Mouse (Mus musculus): ENCODE results near the gene Zfc3h1.

Gene Zfc3h1

DNA sequence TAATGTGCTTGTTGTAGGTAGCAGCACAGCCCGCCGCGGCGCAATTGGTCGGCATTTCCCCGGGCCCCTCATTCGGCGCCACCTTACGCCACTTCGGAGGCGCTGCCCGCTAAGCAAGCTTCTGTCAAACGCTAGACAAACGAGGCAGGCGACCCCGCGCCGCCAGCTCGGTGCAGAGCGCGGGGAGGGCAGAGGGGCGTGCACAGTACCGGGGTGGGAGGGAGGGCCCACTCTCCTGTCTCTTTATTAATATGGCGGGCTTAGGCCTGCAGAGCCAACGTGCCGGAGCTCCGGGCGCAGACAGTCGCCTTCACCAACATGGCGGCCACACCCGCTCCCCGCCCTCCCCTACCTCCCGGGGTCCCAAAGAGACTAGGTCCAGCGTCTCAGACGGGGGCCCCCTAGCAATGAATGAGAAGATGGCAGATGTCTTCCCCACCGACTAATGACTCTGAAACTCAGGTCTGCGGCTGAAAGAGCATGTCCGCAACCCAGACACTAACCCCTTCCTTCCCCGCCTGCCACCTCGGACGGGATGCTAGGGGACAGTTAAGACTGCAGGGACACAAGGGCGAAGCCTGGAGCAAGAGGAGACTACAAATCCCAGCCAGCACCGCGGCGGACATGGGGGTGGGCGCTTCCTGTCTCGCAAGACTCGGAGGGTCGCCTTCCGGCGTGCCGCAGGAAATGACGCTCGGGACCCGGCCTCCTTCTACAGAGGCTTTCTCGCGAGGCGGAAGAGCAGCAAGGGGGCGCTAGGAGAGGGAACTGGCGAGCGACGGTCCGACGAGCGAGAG is at the start of gene Zfc3h1, which contains the start of gene Thap2:
TSS of gene Zfc3h1 (plus strand) at position 739 of the 797 bp plus-strand sequence.
TSS of gene Thap2 (minus strand) at position 223 of the 797 bp plus-strand sequence.
- DNase-seq (ENCODE audit: low spot score), result peak; percentile 97

DNA sequence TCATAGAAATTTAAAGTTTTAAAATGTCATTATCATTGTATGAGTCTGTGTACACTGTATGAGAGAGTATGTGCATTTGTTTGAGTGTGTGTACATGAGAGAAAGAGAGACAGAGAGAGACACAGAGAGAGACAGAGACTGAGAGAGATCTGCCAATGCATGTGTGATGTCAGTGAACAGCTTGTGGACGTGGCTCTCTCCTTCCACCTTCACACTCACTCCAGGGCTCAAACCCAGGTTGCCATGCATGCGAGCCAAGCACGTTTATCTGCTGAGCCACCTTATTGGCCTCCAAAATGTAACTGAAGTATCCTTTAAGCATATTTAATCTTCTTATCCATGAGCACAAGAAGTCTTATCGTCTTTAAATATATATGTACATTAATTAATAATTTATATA is 47.9 kb upstream of the Zfc3h1 start:
- DNase-seq (ENCODE audit: low spot score), result no peak

DNA sequence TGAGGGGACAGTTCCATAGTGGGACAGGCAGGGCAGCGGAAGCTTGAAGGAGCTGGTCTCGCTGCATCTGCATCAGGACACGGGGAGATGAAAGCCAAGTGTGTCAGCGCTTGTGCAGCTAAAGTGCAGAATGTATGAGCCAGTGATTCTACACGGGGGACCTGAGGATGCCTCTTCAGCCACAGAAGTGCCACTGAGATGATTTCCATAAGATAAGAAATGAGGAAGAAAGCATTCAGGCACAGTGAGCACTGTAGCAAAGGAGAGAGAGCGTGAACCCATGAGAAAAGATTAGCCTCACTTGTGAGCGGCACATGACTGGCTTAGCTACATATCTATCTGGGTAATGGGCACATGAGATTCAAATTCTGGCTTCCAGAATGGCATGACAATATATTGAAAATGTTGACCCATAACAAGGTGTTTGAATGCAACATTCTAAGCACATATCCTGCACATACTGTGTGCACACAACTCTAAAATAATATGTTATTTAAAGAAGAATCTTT is 44.9 kb upstream of the Zfc3h1 start:
- no peak for DNase-seq (ENCODE audit: low spot score)

DNA sequence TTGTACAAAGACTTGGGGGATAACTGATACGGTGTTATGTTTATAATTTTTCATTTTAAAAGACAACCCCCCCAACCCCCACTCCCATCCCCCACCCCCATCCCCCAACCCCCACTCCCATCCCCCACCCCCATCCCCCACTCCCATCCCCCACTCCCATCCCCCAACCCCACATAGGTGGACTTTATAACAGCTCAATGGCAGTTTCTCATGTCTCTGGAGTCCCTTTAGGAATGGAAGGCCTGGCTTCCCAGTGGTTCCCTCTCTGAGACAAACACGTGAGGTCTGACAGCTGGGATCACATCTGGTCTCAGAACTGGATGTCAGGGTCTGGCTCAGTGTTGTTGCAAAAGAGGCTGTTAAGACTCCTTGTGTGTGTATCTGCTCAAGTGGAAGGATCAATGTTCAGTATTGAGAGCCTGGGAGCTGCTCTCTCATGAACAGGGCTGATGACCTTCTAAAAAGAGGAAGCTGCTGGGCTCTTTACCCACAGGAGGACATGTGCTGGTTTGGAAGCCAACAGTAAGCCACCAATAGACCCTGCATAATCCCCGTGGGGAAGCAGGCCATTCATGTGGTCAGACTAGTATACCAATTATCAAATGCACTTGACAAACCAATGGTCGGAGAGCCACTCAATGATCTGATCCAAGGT is 41.9 kb upstream of the Zfc3h1 start:
- DNase-seq (ENCODE audit: low spot score), result no peak

DNA sequence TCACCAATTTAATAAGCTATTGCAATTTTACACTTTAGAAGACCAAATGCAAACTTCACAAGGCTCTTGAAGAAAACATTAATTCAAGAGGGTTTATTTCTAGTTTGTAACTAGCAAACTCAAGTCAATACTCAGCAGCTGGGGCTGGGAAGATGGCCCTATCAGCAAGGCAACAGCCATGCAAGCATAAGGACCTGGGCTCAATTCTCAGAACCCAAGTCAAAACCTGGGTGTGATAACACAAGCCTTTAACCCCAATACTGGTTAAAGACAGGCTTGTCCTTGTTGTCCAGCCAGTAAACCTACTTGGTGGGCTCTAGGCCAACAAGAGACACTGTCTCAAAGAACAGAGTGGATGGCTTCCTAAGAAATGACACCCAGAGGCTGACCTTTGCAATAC is 38.3 kb upstream of the Zfc3h1 start:
- no peak for DNase-seq (ENCODE audit: low spot score)

DNA sequence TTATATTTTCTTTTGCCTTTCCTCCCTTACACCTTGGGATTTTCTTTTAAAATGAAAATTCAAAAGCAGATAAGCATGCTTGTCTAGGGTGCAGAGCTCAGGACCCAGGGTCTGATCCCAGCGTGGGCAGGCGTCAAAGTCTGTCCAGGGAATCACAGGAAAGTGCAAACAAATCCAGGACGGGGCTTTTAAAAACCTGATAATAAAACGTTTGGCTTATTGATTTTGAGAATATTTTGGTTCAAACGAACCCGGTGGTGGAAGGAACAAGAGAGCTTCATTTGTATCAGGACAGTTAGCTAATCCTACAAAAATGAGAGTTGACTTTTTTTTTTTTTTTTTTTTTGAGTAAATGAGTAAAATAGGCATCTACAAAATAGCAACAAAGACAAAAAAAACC is 36.6 kb upstream of the Zfc3h1 start:
- no peak for DNase-seq (ENCODE audit: low spot score)

DNA sequence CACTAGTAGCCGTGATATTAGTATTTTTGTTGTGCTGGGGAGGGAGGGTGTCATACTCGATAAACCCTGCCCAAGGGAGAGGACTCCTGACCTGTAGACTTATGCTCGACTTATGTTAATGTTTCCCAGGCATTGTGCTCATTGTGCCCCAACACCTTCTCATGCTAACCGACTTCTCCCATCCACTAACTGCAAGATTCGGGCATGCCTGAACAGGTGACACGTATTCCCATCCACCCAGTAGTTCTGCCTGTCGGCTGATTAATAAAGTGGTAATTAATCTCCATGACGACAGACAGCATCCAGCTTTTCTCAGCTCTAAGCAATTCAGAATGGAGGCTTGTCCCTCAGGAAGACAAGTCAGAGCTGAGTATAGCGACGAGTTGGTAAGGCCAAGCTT is 35.7 kb upstream of the Zfc3h1 start:
- no peak for DNase-seq (ENCODE audit: low spot score)

DNA sequence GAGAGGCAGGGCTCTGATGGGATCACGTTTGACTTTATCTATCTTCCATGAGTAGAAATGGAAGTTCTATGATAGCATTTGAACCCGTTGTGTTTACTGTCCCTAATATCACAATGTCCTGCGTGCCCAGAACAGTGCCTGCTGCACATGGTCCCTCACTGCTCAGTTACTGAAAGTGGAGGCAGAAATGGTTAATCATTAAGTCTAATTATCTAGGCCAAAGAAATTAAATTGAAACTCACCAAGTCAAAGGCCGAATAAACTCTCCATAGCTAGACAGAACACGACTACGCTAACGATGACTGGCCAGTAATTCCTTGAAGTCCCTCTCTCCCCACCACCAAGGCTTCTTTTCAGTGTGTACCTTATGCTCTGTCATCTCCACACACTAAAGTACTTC is 35.2 kb upstream of the Zfc3h1 start:
- DNase-seq (ENCODE audit: low spot score), result no peak

DNA sequence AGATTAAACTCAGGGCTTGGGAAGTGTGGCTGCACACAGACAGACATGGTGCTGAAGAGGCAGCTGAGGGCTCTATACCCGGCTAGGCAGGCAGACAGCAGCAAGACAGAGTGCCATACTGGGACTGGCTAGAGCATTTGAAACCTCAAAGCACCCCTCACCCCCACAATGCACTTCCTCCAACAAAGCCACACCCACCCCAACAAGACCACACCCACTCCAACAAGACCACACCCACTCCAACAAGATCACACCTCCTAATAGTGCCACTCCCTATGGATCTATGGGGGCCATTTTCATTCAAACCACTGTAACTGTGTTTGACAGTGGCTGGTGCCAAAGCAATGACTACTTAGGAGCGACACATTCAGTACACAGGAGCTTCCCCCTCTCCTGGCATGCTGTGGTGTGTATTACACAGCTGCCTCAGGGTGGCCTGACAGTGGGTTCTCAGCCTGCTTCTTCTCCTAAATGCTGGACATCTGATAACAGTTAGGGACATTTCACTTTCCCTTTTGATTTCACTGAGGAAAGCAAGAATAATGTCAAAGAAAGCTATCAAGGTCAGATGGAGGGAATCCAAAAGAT is 33.9 kb upstream of the Zfc3h1 start:
- DNase-seq (ENCODE audit: low spot score), result no peak

DNA sequence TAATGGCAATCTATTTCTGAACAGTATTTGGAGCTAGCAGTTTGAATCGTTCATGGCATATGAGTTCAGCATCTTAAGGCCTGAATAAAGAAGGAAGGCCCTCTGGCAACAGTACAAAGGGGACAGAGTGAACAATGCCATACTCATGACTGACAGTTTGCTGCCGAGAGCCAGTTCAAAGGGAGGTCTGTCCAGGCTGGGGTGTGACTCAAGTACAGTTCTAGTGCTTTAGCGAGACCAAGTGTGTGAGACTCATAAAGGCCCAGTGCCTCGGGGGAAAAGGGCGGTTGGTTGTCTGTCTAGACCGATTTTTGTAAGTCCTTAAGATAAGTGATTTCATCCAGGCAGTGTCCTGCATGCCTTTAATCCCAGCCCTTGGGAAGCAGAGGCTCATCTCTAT is 30.2 kb upstream of the Zfc3h1 start:
- DNase-seq (ENCODE audit: low spot score), result no peak

DNA sequence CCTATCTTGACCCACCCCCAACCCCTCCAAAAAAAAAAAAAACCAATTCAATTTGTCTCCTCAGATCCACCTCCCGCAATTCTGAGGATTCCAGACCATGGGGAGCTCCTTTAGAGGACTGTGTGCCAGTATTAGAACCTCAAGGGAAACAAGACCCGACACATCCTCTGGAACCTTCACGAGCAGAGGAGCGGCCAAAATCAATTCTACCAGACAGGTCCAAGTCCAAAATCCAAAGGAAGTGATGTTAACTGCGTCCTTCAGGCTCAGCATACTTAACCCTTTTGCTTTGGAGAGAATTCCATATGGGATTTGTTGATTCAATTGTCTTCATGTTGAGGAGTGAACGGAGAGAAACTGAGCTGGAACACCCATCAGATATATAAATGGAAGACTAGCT is 29.7 kb upstream of the Zfc3h1 start:
- DNase-seq (ENCODE audit: low spot score), result no peak

DNA sequence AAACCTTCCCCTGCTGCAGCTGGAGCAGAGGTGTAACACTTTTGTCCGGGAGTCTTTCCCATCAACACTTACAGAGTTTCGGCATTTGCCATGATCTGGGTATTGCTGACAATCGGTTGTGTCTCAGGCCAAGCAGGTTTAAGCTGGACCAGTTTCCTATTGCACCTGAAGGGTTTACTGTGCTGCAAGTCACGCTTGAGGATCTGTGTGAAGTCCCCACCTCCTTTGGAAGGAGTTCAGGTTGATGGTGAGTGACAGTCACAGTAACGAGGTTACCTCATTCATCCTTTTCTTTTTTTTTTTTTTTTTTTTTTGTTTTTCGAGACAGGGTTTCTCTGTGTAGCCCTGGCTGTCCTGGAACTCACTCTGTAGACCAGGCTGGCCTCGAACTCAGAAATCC is 28.7 kb upstream of the Zfc3h1 start:
- DNase-seq (ENCODE audit: low spot score), result no peak

DNA sequence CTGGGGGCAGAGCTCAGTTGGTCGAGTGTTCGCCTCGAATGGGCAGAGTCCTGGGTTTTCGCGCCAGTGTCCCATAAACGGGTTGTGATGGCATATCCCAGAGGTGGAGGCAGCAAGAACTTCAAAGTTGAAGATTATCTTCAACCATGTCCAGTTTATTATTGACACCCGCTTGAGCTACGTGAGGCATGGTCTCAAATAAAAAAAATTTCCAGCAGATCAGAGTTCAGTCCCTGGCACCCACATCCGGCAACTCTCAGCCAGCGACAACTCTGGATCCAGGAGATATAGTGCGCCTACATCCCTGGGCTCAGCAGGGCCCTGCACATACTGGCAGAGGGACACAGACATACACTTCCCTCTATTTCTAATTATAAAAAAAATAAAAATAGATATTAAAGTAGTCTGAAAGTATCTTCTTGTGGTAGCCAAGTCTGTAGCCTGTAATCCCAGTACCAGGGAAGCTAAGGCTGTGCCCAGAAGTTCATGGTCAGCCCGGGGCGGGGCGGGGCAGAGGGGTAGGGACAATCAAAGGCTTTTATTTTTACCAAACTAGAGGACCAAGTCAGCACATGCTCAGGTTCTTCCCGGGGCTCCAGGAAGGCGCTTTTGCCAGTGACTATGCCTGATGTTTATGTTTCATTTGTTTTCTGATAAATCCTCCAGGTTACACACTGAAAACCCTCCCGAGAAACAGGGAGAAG is 26.4 kb upstream of the Zfc3h1 start:
- no peak for DNase-seq (ENCODE audit: low spot score)

DNA sequence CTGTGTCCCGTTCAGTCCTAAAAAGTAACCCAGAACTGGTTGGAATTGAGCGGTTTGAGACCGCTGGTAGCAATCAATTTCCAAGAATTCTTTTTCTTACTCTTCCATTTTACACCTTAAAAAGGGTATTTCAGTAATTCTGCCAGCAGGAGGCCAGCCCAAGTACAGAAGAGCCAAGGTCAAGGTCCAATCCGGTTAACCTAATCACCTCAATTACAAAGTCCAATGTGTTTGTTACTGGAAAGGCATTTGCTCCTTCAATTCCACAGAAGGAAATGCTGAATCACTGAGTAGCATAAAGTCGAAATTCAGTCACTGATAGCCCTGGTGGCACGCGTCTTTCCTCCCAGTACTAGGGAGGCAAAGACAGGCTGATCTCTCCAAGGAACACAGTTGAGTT is 25.7 kb upstream of the Zfc3h1 start:
- no peak for DNase-seq (ENCODE audit: low spot score)

DNA sequence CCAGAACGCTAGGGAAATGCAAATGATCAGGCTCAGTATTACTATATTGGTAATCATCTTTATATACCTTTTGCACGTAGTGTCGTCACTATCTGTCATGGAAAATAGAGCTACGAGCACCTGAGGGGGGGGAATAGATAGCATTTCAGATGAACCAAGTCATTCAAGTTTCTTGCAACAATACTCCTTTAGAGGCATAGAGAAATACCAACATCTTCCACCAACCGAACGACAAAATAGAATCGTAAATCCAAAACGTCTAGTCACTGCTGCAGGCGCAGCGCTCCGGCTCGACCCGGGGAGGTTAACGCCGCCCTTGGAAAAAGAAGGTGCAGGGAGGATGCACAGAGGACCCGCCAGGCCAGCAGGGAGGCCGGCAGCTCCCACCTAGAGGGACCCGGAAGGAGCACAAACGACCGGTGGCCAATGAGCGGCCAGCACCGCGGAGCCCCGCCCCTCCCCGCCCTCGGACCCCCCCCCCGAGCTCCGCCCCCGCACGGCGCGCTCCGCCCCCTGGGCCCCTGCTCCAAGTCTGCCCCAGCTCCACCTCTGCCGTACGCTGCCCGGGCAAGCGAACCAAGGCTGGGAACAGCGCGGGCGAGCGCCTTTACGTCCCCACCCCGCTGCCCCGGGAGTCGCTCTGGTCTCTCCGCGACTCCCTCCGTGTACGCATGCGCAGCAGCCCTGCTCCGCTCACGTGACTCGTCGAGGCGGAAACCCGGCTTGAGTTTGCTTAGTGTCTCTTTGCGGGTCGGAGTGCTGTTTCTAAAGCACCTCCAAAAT is 22.7 kb upstream of the Zfc3h1 start, which contains the start of gene Tmem19:
TSS of gene Tmem19 (minus strand) at position 662 of the 783 bp plus-strand sequence.
- DNase-seq (ENCODE audit: low spot score), result peak; percentile 89

DNA sequence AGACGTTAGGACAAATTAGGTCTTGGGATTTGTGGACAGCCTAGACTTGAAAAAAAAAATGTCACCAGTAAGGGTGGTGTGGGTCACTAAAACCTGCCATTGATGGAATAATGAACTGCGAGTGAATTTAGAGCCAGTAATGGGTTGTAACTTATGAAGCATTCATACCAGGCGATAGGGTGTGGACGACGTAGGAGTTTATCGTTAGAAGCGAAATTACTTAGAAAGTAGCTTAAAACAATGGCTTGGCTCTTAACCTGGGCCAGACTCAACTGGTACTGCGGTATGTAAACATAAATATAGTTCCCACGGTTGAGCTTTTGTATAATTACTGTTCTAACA is 22.2 kb upstream of the Zfc3h1 start:
- no peak for DNase-seq (ENCODE audit: low spot score)

DNA sequence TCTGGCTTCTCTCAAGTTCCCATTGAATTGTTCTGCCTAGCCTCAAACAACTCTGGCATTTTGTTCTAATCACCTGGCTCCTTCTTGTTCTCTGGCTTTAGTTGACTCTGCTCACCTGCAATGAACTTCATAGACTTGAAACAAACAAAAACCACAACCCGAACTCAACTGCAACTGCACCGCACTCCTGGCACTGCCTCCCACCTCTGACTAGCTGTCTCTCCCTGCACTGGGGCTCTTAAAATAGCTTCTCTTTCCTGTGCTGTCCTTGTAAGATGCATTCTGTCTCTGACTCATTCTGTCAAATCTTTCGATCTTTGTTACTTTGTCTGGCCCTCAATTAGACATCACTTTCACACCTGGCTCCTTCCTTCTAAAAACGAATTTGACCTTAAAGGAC is 21.6 kb upstream of the Zfc3h1 start:
- no peak for DNase-seq (ENCODE audit: low spot score)

DNA sequence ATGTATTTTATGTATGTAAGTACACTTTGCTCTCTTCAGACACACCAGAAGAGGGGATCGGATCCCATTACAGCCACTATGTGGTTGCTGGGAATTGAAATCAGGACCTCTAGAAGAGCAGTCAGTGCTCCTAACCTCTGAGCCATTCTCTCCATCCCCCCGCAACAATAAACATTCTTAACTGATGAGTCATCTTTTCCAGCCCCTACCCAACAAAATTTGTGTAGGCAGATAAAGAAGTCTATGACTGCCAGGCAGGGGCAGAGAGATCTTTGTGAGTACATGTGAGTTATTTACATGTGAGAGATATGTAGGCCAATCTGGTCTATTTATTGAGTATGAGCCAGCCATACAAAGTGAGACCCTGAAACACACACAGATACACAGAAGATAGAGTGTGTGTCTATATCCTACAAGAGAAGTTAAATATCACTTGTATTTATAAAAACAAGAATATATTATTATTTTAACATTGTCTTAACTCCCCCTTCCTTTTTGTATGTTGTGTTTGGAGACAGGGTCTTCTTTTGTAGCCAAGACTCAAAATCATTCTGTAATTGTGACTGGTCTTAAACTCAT is 3.2 kb upstream of the Zfc3h1 start:
- DNase-seq (ENCODE audit: low spot score), result no peak

DNA sequence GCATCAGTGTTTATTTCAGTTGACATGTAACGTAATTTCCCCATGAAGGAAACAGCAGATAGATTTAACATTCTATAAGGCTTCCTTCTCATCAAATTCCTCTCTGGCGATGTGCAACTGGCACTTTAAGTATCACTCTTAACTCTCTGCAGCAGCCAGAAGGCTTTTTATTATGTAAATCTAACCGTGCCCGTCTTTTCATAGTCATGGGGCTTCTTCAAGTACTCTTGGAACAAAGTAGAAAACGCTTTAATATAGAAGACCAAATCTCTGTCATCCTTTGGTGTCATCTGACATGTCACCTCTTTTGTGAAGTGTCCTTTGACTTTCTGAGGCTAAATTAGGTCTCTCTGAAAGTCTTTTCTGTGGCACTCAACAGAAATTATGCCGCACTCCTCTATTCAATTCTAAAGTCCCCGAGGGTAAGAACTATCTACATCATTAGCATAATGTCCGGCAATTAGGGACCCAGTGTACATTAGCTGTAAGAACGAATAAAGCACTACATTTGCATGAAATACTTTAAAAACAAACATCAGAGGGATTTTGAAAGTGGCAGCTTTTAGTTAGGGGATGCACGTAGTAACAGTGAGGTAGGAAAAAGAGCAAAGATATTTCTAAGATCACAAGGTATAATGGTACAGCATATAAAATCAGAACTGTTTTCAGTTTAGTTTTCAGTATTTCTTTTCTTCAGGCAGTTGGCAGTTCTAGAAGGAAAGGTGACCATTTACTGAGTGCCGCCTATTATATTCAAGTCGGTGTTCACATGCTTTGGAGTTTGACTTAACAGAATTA is 1.7 kb upstream of the Zfc3h1 start:
- no peak for DNase-seq (ENCODE audit: low spot score)

DNA sequence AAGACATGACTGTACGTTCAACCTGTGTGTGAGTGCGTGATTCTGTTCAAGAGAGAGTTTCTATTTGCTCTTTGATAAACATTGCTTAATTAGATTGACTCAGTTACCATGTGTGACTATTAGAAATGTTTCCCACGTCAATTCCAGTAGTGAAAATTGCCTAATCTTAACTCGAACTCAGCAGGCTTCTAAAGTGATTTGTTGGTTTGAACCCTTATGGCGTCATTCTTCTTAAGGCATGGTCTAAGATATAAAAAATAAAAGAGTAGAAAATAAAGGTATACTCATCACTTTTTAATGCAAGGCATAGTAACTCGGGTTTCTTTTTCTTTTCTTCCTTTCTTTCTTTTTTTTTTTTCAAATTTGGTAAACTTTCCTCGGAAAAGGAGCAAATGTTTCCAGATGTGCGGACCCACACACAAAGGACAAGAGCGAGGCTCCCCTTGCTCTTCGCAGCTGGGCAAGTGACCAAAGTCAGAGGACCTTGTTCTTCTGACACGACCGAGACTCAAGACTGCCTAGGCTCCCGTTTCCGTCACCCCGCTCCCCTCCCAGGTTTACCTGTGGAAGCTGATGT is 1.0 kb upstream of the Zfc3h1 start:
- DNase-seq (ENCODE audit: low spot score), result no peak
